In the genomic region with DNA sequence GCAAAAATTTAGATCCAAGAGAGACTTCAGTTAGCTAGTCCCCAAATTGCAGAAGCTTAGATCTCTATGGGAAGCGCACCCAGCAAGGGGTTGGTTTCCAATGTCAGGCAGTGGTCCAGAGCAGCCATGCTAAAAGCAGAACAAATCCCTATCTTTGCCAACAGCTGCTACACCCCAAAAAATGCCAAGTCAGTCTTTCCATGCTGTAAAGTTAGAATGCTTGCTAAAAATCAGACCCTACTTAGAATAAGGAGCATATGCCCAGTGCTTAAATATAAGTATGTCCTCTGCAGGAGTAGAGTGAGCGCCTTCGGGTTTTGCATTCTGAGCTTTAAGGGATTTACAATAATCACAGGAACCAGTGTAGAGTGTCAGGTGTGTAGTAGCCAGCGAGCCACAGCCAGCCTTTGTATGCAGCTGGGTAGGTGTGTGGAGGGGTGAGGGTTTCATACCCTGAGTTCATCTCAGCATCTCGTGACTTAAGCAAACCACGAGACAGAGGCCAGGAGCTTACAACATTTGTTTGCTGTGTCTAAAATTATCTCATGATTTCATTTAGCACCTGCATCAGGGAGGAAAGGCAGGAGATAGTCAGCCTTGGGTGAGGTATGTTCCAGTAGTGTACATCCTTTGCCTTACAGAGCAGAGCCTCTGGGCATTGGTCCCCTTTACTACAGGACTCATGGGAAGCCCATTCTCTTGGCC, we compare ENCODE assay signal across 14 mouse cellular contexts. TPM values are rescaled to one million over a fixed set of nuclear protein-coding genes. Genes with fewer than 3 reads are reported as not detected.
DNase-seq lines count a peak whose midpoint lies in the region.
"Had no signal": no experiment of that assay in that cellular context is flagged by ENCODE, and none has a peak within 500 bp of the region (broad histone marks: within the 10 kb centered on the region; RNA-seq: fewer than 3 reads in every experiment).

No protein-coding gene starts in this region.

- intact Hi-C loops in left cerebral cortex, postnatal 14 days (cut with DNase I): loop anchor here (5.0 to 10.0 kb wide), 2 partner anchors 64 to 107 kb away; partner anchors contain the start of gene Bace2

- DNase-seq in frontal cortex, adult 2 months (ENCODE audit: extremely low spot score in 1 of 2, low spot score in 1 of 2): peak; percentile 21 to 35
- DNase-seq in frontal cortex, postnatal 25 days (ENCODE audit: low spot score in 2 of 2): no peak
- DNase-seq in right cerebral cortex, postnatal 4 days: peak; percentile 52
- no peak for DNase-seq in right cerebral cortex, postnatal 25 days
- DNase-seq in left cerebral cortex, postnatal 14 days (ENCODE audit: low spot score in 2 of 2): peak; percentile 32 to 47
- no peak for DNase-seq in adrenal gland, adult (ENCODE audit: inconsistent age in 2 of 2, low spot score in 1 of 2)
- DNase-seq in kidney, adult 8-10 months: no peak
- DNase-seq: cerebellum, adult 8-10 months; gastrocnemius, postnatal 25 days; heart, adult 2 months; kidney, adult 18-20 months; kidney, postnatal 14 days; liver; thymus, postnatal 25 days had no signal

RNA-seq across cellular contexts. Expression of gene Mx1, which starts 43.8 kb away (rescaled TPM):
- polyA plus RNA-seq in frontal cortex, adult 2 months (2012; rRNA removed): 0.71 and 1.5 TPM in 2 replicates
- total RNA-seq in left cerebral cortex, postnatal 14 days (2021): 1 to 10 TPM; 2.0 to 2.9 TPM

Comparison
In these comparisons a context has a peak if more than half of its experiments do, and no peak if none do; other contexts are left out.
1. DNase-seq: peak in frontal cortex, adult 2 months (2 of 2), right cerebral cortex, postnatal 4 days (single experiment) and left cerebral cortex, postnatal 14 days (2 of 2); none in frontal cortex, postnatal 25 days (0 of 2), right cerebral cortex, postnatal 25 days (single experiment), adrenal gland, adult (0 of 2) and kidney, adult 8-10 months (0 of 2).